Mouse (Mus musculus): ENCODE results near the gene Wrnip1. TPM values are rescaled to one million over a fixed set of nuclear protein-coding genes. Genes with fewer than 3 reads are reported as not detected.

Wrnip1 gene
- polyA plus RNA-seq, 1 experiment from 2014 or later, result 26.2 TPM

DNA sequence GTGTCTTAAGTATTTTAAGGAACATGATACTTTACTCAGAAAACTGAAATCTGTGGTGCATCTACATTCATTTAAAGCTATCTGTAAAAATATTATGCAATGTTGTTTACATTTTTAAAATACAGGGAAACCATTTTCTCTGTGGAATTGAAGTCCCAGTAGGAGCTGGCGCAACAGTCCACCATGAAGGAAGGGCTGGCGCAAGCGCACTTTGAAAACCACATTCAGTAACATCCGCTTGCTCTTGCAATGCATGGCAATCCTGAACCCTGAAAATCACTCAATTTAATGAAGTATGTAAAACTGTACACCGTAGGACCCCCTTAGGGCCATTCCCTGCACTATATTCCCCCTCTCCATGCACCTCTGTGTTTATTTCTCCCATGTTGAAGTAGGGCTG lies 32.7 kb downstream of the Wrnip1 start:
- H3K9me3 ChIP-seq, result no peaks in the 10 kb centered on the region
- H3K4me3 ChIP-seq (replicated peaks), result no peak overlapping the region
- no peak overlapping the region for H3K9ac ChIP-seq
- no peaks in the 10 kb centered on the region for H3K27me3 ChIP-seq (replicated peaks)
- WGBS, result 92% methylated on average over 5 of the region's 5 CpGs
- no peak for ATAC-seq
- H3K4me2 ChIP-seq (replicated peaks), result no peak overlapping the region
- no peaks in the 10 kb centered on the region for H3K36me3 ChIP-seq
- no peak overlapping the region for H3K27ac ChIP-seq
- H3K4me1 ChIP-seq (replicated peaks), result 0 out of 2 replicates have a peak, but pooled peaks cover 6% of the 10 kb centered on the region

DNA sequence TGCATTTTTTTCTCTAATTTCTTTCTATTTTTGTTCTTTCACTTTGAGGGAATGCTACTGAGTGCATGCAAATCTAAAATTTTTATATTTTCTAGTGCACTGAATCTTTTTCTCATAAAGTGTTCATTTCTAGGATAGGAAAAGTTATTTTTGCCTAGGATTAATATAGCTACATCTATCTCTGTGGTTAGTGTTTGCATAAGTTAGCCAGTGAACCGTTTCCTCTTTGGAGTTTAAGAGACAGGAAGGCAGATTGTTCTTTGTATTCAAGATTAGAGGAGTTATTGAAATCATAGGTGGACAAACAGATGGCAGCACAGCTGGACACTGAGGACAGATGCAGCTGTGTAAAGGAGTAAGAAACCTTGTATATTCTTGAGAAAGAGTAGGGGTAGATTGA lies 37.5 kb downstream of the Wrnip1 start:
- no peaks in the 10 kb centered on the region for H3K9me3 ChIP-seq
- 43% methylated on average over 1 of the region's 1 CpGs for WGBS
- no peak for ATAC-seq
- no peak overlapping the region for H3K4me2 ChIP-seq (replicated peaks)
- H3K9ac ChIP-seq, result no peak overlapping the region
- H3K27ac ChIP-seq, result no peak overlapping the region
- H3K36me3 ChIP-seq, result no peaks in the 10 kb centered on the region
- no peak overlapping the region for H3K4me3 ChIP-seq (replicated peaks)
- H3K4me1 ChIP-seq (replicated peaks), result no peaks in the 10 kb centered on the region
- no peaks in the 10 kb centered on the region for H3K27me3 ChIP-seq (replicated peaks)

GRCm38 (mm10) chr13:32841349-32841748 lies 39.5 kb downstream of the Wrnip1 start:
- Histone ChIP-seq H3K9me3 (no peaks in the 10 kb centered on the region), H3K9ac (no peak overlapping the region), H3K36me3 (no peaks in the 10 kb centered on the region), H3K4me3 (replicated peaks) (no peak overlapping the region), H3K27me3 (replicated peaks) (no peaks in the 10 kb centered on the region), H3K27ac (no peak overlapping the region), H3K4me2 (replicated peaks) (no peak overlapping the region), H3K4me1 (replicated peaks) (no peaks in the 10 kb centered on the region)
- 91% methylated on average over 3 of the region's 3 CpGs for WGBS
- no peak for ATAC-seq

DNA sequence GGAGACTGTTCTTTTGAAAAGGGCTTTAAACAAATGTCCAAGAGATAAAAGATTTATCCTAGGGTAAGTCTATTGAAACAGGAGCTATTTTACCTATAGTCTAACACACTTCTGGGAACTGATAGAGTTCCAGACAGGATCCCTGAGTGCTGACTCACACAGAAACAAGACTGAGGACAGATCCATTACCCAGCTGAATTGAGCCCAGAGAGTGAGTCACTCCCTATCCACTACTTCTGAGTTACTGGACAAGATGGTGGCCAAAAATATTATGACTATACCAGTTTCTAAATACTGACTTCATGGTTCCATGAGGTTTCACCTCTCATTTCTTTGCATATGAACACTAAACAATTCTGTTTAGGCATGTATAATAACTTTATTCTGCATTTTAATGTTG lies 44.4 kb downstream of the Wrnip1 start:
- ATAC-seq, result no peak
- no peak overlapping the region for H3K4me2 ChIP-seq (replicated peaks)

GRCm38 (mm10) chr13:32849092-32849491 lies 47.3 kb downstream of the Wrnip1 start:
- peak; percentile 92 for ATAC-seq
- 19% methylated on average over 4 of the region's 4 CpGs for WGBS
- Histone ChIP-seq H3K4me1 (replicated peaks) (peaks cover 18% of the 10 kb centered on the region; the same call in 1 of the 2 replicates), H3K36me3 (no peaks in the 10 kb centered on the region), H3K9ac (no peak overlapping the region), H3K27me3 (replicated peaks) (no peaks in the 10 kb centered on the region), H3K4me2 (replicated peaks) (peak overlapping the region; percentile 45), H3K4me3 (replicated peaks) (no peak overlapping the region), H3K27ac (peak overlapping the region; percentile 96), H3K9me3 (no peaks in the 10 kb centered on the region)

More for the DNA sequence above, 44.4 kb downstream of the Wrnip1 start:
- no peak overlapping the region for H3K9ac ChIP-seq
- no peak overlapping the region for H3K27ac ChIP-seq
- H3K4me1 ChIP-seq (replicated peaks), result peaks cover 16% of the 10 kb centered on the region; the same call in 1 of the 2 replicates
- no peak overlapping the region for H3K4me3 ChIP-seq (replicated peaks)
- no peaks in the 10 kb centered on the region for H3K27me3 ChIP-seq (replicated peaks)
- H3K9me3 ChIP-seq, result no peaks in the 10 kb centered on the region
- H3K36me3 ChIP-seq, result no peaks in the 10 kb centered on the region

DNA sequence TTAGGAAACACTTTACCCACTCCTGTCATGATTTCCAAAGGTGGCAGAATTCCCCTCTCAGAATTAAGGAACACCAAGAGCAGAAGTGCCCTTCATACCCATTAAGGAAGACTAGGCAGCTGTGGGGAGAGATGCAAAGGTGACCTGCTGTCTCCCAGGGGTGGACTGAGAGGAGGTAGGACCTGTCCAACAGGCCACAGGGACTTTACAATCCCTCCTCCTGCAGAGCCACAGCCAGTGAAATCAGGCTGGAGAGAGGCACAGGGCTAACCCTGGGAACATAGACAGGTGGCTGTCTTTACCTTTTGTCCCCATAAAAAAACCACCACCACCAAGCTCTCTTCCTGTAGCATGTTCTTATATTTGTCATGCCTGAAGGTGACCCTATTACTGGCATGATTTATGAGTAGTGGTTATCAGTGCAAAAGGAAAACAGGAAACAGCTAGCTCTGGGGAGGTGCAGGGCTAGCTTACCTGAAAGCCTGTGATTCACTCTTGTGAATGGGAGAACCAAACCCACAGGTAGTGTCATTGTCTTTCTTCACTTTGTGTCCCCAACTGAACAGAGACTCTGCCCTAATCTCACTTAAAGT lies 47.8 kb downstream of the Wrnip1 start:
- H3K4me1 ChIP-seq (replicated peaks), result peaks cover 18% of the 10 kb centered on the region; the same call in 1 of the 2 replicates
- no peaks in the 10 kb centered on the region for H3K27me3 ChIP-seq (replicated peaks)
- peak overlapping the region; percentile 96 for H3K27ac ChIP-seq
- peak overlapping the region; percentile 27; the same call in 1 of the 2 replicates for H3K4me3 ChIP-seq (replicated peaks)
- no peak overlapping the region for H3K9ac ChIP-seq
- peak overlapping the region; percentile 45 for H3K4me2 ChIP-seq (replicated peaks)
- H3K36me3 ChIP-seq, result no peaks in the 10 kb centered on the region
- ATAC-seq, result peak; percentile 83
- H3K9me3 ChIP-seq, result no peaks in the 10 kb centered on the region

DNA sequence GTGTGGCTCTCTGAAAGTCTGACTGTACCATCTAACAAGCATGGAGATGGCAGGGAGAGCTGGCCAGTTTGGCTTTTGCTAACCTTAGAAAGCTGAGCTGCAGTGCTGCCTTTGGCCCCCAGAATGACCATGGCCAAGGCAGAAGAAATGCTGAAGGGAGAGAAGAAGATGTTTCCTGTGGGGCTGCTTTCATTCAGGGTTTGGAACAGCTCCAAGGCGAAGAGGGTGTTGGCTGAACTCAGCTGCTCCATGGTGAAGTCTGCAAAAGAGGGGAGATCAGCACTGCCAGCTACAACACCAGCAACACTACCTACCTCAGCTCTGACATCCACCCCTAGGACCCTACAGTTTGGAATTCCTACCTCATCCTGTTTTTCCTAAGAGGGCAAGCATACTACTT lies 48.3 kb downstream of the Wrnip1 start:
- WGBS, result 57% methylated on average over 1 of the region's 1 CpGs
- Histone ChIP-seq H3K9ac (no peak overlapping the region), H3K36me3 (no peaks in the 10 kb centered on the region), H3K4me1 (replicated peaks) (peaks cover 18% of the 10 kb centered on the region; the same call in 1 of the 2 replicates), H3K27me3 (replicated peaks) (no peaks in the 10 kb centered on the region), H3K4me2 (replicated peaks) (peak overlapping the region; percentile 45), H3K9me3 (no peaks in the 10 kb centered on the region), H3K27ac (peak overlapping the region; percentile 96), H3K4me3 (replicated peaks) (peak overlapping the region; percentile 27)
- peak; percentile 19; the same call in 1 of the 2 replicates for ATAC-seq

DNA sequence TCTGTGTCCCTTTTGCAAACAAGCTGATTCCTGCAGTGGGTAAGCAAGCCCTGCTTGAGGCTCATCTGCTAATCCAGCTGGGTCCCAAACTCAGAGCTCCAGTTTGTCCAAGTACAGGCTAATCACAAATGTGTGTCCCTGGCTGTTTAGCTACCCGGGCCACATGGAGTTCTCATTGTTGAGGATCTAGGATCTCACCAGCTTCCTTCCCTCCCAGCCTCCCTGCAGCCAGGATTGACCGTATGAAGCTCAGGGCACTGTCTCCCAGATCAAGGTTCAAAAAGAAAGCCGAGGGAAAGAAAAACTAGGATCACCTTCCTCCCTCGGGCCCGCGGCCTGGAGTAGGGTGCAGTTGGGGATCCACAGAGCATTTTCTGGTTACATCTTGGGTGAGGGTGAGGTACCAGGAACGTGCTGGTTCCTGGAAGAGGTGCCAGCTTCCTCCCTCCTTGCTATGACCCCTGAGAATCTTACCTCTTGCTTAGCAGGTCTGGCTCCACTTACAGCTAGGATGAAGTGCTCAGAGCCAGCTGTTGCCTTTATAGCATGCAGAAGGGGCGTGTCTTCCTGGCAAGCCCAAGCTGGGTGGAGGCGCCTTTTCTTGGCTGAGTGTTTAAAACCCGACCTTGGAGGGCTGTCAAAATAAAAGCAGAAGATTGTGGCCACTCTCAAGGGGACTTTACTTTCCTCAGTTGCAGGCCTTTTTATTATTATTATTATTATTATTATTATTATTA lies 49.0 kb downstream of the Wrnip1 start, which contains the start of gene Serpinb1a:
Serpinb1a (minus strand) TSS at position 518 of the 737 bp plus-strand sequence.
- Histone ChIP-seq H3K4me1 (replicated peaks) (peaks cover 18% of the 10 kb centered on the region; the same call in 1 of the 2 replicates), H3K27ac (peak within 1 kb of the TSS; percentile 96), H3K9ac (peak within 1 kb of the TSS; percentile 34; the same call in 1 of the 2 replicates), H3K36me3 (no peaks in the 10 kb centered on the region), H3K27me3 (replicated peaks) (no peaks in the 10 kb centered on the region), H3K4me2 (replicated peaks) (peak within 1 kb of the TSS; percentile 45), H3K9me3 (no peaks in the 10 kb centered on the region), H3K4me3 (replicated peaks) (peak within 1 kb of the TSS; percentile 27)
- peak; percentile 67 for ATAC-seq
- 38% methylated on average over 10 of the region's 10 CpGs for WGBS

DNA sequence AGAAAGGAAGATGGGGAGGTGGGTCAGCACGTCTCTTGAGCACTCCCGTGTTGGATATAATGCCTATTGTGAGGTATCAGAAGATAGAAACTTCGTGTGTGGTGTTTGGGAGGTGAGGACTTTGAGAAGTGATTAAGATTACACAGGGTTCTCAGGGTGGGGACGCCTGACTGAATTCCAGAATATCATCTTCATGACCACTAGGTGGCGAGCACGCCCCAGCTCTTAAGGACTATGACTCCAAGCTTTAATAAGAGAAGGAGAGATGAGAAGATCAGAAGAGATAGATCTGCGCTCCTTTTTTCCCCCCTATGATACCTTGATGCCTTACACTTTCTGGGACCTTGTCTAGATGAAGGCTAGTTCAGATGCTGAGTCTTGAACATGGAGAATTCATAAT lies 50.1 kb downstream of the Wrnip1 start:
- Histone ChIP-seq H3K27ac (no peak overlapping the region), H3K27me3 (replicated peaks) (no peaks in the 10 kb centered on the region), H3K4me3 (replicated peaks) (no peak overlapping the region), H3K36me3 (no peaks in the 10 kb centered on the region), H3K4me2 (replicated peaks) (no peak overlapping the region), H3K9me3 (no peaks in the 10 kb centered on the region), H3K4me1 (replicated peaks) (peaks cover 18% of the 10 kb centered on the region; the same call in 1 of the 2 replicates), H3K9ac (no peak overlapping the region)
- no peak for ATAC-seq
- 15% methylated on average over 7 of the region's 7 CpGs for WGBS

DNA sequence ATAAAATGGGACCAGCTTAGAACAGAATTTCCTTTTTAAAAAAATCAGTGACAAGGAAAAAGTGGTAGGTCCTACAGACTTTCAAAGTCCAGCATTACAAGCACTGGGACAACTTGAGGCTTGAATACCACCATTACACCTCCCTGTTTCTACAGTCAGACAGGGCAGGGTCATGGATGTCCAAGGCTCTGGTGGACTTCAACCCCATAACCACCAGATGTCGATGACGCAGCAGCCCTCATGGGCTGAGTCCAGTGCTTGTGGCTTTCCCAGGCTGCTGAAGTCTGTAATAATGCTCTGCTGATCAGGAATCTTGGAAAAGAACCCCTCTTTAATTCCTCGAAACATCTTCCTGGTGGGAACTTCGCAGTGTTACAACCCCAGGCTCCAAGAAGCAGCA lies 50.7 kb downstream of the Wrnip1 start:
- H3K4me2 ChIP-seq (replicated peaks), result no peak overlapping the region
- 93% methylated on average over 4 of the region's 4 CpGs for WGBS
- H3K27me3 ChIP-seq (replicated peaks), result no peaks in the 10 kb centered on the region
- peaks cover 18% of the 10 kb centered on the region; the same call in 1 of the 2 replicates for H3K4me1 ChIP-seq (replicated peaks)
- H3K36me3 ChIP-seq, result no peaks in the 10 kb centered on the region
- no peak for ATAC-seq
- no peak overlapping the region for H3K4me3 ChIP-seq (replicated peaks)
- H3K9me3 ChIP-seq, result no peaks in the 10 kb centered on the region
- no peak overlapping the region for H3K9ac ChIP-seq
- H3K27ac ChIP-seq, result no peak overlapping the region

DNA sequence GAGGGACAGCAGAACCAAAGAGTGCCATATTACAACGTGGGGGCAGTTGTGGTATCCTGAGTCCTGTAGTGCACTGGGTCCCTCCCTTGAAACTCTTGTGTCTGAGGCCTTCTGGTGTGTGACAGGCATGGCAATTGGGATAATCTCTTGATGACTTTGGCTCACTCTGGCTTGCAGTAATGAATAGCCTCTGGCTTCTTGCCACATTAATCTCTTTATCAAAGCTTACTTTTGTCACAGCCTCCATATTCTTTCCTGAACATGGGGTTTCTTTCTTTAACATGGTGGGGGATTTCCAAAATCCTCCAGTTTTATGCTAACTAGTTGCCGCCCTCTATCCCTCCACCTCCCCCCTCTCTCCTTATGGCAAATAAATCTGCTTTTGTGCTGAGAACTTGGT lies 51.2 kb downstream of the Wrnip1 start:
- WGBS, result 81% methylated on average over 2 of the region's 2 CpGs
- no peak overlapping the region for H3K27ac ChIP-seq

DNA sequence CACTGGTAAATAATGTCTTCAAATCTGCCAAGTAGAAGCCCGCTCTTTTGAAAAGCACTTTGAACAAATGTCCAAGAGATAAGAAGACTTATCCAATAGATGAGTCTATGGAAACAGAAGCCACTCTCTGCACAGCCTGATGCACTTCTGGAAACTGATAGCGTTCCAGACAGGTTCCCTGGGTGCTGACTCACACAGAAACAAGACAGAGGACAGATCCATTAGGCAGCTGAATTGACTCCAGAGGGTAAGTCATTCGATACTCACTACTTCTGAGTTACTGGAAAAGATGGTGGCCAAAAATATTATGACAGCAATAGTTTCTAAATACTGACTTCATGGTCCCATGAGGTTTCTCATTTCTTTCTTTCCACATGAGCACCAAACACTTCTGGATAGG lies 59.0 kb downstream of the Wrnip1 start:
- H3K9ac ChIP-seq, result no peak overlapping the region
- WGBS, result 73% methylated on average over 3 of the region's 3 CpGs
- no peaks in the 10 kb centered on the region for H3K36me3 ChIP-seq
- no peak overlapping the region for H3K4me2 ChIP-seq (replicated peaks)
- H3K27ac ChIP-seq, result no peak overlapping the region
- no peaks in the 10 kb centered on the region for H3K9me3 ChIP-seq
- no peak overlapping the region for H3K4me3 ChIP-seq (replicated peaks)
- H3K27me3 ChIP-seq (replicated peaks), result no peaks in the 10 kb centered on the region
- ATAC-seq, result no peak
- no peaks in the 10 kb centered on the region for H3K4me1 ChIP-seq (replicated peaks)

More for the DNA sequence above, 51.2 kb downstream of the Wrnip1 start:
- H3K9ac ChIP-seq, result no peak overlapping the region
- no peaks in the 10 kb centered on the region for H3K36me3 ChIP-seq
- no peak overlapping the region for H3K4me2 ChIP-seq (replicated peaks)
- no peaks in the 10 kb centered on the region for H3K9me3 ChIP-seq
- H3K4me3 ChIP-seq (replicated peaks), result no peak overlapping the region
- H3K4me1 ChIP-seq (replicated peaks), result peaks cover 18% of the 10 kb centered on the region; the same call in 1 of the 2 replicates
- H3K27me3 ChIP-seq (replicated peaks), result no peaks in the 10 kb centered on the region
- ATAC-seq, result no peak

Measured in intestine, embryonic 15.5 days (tissue).